Mouse (Mus musculus): ENCODE measurements around the gene Pcsk2. TPM values are rescaled to one million over a fixed set of nuclear protein-coding genes. Genes with fewer than 3 reads are reported as not detected.

Pcsk2 gene
- polyA plus RNA-seq, 1 experiment, result 0.25 TPM

DNA sequence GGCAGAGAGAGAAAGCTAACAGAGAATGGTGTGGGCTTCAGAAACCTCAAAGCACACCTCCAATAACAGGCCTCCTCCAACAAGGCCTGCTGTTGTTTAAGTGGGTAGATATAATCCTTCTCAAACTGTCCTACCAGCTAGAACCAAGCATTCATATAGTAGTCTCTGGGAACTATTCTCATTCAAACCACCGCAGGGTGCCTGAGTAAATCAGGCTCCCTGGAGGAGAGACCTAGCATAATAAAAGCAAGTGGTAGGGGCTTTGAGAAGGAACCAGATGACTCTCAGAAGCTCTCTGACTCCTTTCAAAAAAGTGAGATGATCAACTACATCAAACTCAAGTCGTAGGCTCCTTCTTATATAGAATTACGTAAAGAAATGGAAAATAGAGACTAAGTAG is 75.0 kb downstream of the Pcsk2 start:
- H3K4me3 ChIP-seq (replicated peaks; ENCODE audit: extremely low read depth, low read depth, low read length), result no peak overlapping the region
- no peaks in the 10 kb centered on the region for H3K4me1 ChIP-seq (ENCODE audit: control insufficient read depth, insufficient read depth, low read length)
- no peak for DNase-seq
- 51% methylated on average over 3 of the region's 3 CpGs for WGBS
- TF ChIP-seq POLR2A (IDR thresholded peaks at IDR 0.05; ENCODE audit: borderline replicate concordance, extremely low read depth, low read depth, low read length) (no peak), CTCF (IDR thresholded peaks at IDR 0.05; ENCODE audit: insufficient read depth, low read length) (no peak)

- DNase-seq, result no peak
- WGBS, result 48% methylated on average over 3 of the region's 3 CpGs
- Histone ChIP-seq H3K4me1 (ENCODE audit: control insufficient read depth, insufficient read depth, low read length) (no peaks in the 10 kb centered on the region), H3K4me3 (replicated peaks; ENCODE audit: extremely low read depth, low read depth, low read length) (no peak overlapping the region)
- TF ChIP-seq CTCF (IDR thresholded peaks at IDR 0.05; ENCODE audit: insufficient read depth, low read length) (no peak), POLR2A (IDR thresholded peaks at IDR 0.05; ENCODE audit: borderline replicate concordance, extremely low read depth, low read depth, low read length) (no peak)
Observed at GRCm38 (mm10) chr2:143623916-143624315, 78.0 kb downstream of the Pcsk2 start.

DNA sequence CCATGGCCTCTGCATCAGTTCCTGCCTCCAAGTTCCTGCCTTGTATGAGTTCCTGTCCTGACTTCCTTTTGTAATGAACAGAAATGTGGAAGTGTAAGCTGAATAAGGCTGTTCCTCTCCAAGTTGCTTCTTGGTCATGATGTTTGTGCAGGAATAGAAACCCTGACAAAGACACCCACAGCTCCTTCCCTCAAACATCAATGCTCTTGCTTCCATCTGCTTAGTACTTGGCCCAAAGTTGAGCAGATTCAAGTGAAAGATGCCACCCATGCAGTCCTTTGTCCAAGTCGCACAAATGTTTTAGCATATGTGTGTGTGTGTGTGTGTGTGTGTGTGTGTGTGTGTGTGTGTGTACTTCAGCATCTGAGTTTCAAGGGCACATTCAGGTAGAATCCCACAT is 97.3 kb downstream of the Pcsk2 start:
- H3K4me3 ChIP-seq (replicated peaks; ENCODE audit: extremely low read depth, low read depth, low read length), result no peak overlapping the region
- TF ChIP-seq CTCF (IDR thresholded peaks at IDR 0.05; ENCODE audit: insufficient read depth, low read length) (no peak), POLR2A (IDR thresholded peaks at IDR 0.05; ENCODE audit: borderline replicate concordance, extremely low read depth, low read depth, low read length) (no peak)
- H3K4me1 ChIP-seq (ENCODE audit: control insufficient read depth, insufficient read depth, low read length), result no peaks in the 10 kb centered on the region
- no peak for DNase-seq
- 90% methylated on average over 1 of the region's 1 CpGs for WGBS

DNA sequence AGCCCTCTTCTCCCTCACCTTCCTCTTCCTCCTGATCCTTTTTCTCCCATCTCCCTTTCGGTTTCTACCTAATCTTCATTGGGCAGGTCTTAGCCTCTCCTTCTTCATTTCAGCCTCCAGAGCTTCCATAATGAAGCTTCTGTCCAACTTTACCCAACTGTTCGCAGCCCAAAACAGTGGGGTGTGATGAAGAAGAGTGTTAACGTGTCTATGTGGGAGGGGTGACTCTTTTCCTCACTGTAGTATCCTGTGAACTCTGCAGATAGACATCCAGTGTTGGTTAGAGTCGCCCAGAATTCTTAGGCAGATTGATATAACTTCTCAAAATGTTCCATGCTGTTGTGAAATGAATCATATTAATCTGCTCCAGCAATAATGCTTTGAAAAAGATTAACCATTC is 98.4 kb downstream of the Pcsk2 start:
- DNase-seq, result no peak
- no peaks in the 10 kb centered on the region for H3K4me1 ChIP-seq (ENCODE audit: control insufficient read depth, insufficient read depth, low read length)
- no peak overlapping the region for H3K4me3 ChIP-seq (replicated peaks; ENCODE audit: extremely low read depth, low read depth, low read length)
- WGBS, result 61% methylated on average over 4 of the region's 4 CpGs
- TF ChIP-seq CTCF (IDR thresholded peaks at IDR 0.05; ENCODE audit: insufficient read depth, low read length) (no peak), POLR2A (IDR thresholded peaks at IDR 0.05; ENCODE audit: borderline replicate concordance, extremely low read depth, low read depth, low read length) (no peak)

- no peaks in the 10 kb centered on the region for H3K4me1 ChIP-seq (ENCODE audit: control insufficient read depth, insufficient read depth, low read length)
- TF ChIP-seq CTCF (IDR thresholded peaks at IDR 0.05; ENCODE audit: insufficient read depth, low read length) (no peak), POLR2A (IDR thresholded peaks at IDR 0.05; ENCODE audit: borderline replicate concordance, extremely low read depth, low read depth, low read length) (no peak)
- WGBS, result 76% methylated on average over 5 of the region's 5 CpGs
- no peak for DNase-seq
- H3K4me3 ChIP-seq (replicated peaks; ENCODE audit: extremely low read depth, low read depth, low read length), result no peak overlapping the region
Observed at GRCm38 (mm10) chr2:143646001-143646400, 100.0 kb downstream of the Pcsk2 start.

GRCm38 (mm10) chr2:143654621-143655020 is 108.7 kb downstream of the Pcsk2 start:
- WGBS, result 63% methylated on average over 4 of the region's 4 CpGs
- no peak for DNase-seq
- Histone ChIP-seq H3K4me3 (replicated peaks; ENCODE audit: extremely low read depth, low read depth, low read length) (no peak overlapping the region), H3K4me1 (ENCODE audit: control insufficient read depth, insufficient read depth, low read length) (no peaks in the 10 kb centered on the region)
- no peak for TF ChIP-seq POLR2A (IDR thresholded peaks at IDR 0.05; ENCODE audit: borderline replicate concordance, extremely low read depth, low read depth, low read length)
- TF ChIP-seq CTCF (IDR thresholded peaks at IDR 0.05; ENCODE audit: insufficient read depth, low read length), result no peak

DNA sequence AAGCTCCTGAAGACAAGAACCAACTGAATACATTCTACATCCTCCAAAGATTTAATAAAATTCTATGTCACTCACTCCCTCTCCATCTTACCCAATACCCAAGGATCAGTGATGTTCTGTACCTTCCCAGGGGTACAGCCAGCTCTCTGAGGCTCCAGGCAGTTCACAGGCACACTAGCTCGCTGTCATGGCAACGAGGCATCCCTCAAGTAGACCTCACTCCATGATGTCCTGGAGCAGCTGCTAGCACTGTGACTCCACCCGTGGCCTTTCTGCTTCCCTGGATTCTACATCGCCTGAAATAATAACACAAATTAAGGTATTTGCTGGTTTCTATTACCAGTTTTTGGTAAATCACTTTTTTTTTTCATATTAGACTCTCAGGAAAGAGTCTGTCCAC is 111.0 kb downstream of the Pcsk2 start:
- Histone ChIP-seq H3K4me1 (ENCODE audit: control insufficient read depth, insufficient read depth, low read length) (no peaks in the 10 kb centered on the region), H3K4me3 (replicated peaks; ENCODE audit: extremely low read depth, low read depth, low read length) (no peak overlapping the region)
- DNase-seq, result no peak
- WGBS, result 56% methylated on average over 4 of the region's 4 CpGs
- TF ChIP-seq CTCF (IDR thresholded peaks at IDR 0.05; ENCODE audit: insufficient read depth, low read length) (no peak), POLR2A (IDR thresholded peaks at IDR 0.05; ENCODE audit: borderline replicate concordance, extremely low read depth, low read depth, low read length) (no peak)

DNA sequence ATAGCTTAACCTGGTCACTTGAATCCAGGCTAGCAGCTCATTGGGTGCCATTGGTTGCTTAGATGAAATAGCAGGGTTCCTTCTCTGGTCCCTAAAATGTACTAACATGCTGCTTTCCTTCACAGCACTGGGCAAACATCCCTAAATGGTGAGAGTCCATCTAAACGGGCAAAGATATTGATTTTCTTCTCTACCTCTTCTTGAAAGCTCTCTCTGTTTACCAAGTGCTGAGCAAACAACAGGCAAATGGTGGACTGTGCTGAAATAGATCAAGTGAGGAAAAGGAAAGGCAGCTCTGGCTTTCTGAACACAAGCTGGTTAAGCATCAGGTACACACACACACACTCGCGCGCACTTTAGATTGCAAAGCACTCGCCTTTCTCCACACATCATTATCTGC is 120.8 kb downstream of the Pcsk2 start:
- 64% methylated on average over 5 of the region's 5 CpGs for whole genome bisulfite sequencing
- no peaks in the 10 kb centered on the region for H3K4me1 ChIP-seq (ENCODE audit: control insufficient read depth, insufficient read depth, low read length)
- no peak for DNase-seq
- no peak overlapping the region for H3K4me3 ChIP-seq (replicated peaks; ENCODE audit: extremely low read depth, low read depth, low read length)
- TF ChIP-seq POLR2A (IDR thresholded peaks at IDR 0.05; ENCODE audit: borderline replicate concordance, extremely low read depth, low read depth, low read length), result no peak

DNA sequence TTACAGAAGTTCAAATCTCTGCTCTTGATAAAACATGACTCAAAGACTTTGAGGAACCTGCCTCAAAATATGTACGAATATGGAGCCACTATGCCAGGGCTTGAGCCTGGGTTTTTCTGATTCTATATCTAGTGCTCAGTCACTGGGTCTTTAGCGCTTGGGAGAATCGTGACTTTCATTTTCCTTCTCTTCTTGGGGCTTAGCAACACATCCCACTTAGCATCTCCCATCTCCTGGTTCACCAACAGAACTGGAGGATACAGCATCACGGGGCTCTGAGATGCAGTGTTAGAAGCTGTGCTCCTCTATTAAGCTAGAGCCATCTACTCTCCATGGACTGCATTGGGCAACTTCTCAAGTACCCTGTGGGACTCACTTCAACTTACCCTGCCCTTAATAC is 131.9 kb downstream of the Pcsk2 start:
- WGBS, result 83% methylated on average over 4 of the region's 4 CpGs
- no peak for DNase-seq
- TF ChIP-seq POLR2A (IDR thresholded peaks at IDR 0.05; ENCODE audit: borderline replicate concordance, extremely low read depth, low read depth, low read length), result no peak
- TF ChIP-seq CTCF (IDR thresholded peaks at IDR 0.05; ENCODE audit: insufficient read depth, low read length), result no peak
- Histone ChIP-seq H3K4me1 (ENCODE audit: control insufficient read depth, insufficient read depth, low read length) (no peaks in the 10 kb centered on the region), H3K4me3 (replicated peaks; ENCODE audit: extremely low read depth, low read depth, low read length) (no peak overlapping the region)

DNA sequence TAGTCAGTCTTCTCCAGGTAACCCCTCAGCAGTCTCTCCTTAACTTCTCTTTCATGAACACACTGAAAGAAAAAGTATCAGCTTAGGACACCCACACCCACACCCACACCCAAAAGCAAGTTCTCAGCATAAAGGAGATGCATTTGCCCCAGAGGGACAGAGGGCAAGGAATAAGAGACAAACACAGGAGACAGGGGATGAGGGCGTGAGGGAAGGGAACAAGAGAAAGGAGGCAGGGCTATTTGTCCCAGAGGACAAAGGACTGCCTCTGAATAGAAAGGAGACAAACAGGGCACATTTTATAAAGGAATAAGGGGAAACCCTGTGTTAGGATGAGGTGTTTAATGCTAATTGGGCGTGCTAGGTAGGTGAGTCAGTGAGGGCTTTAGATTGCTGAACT is 133.6 kb downstream of the Pcsk2 start:
- WGBS, result 63% methylated on average over 2 of the region's 2 CpGs

More for the DNA sequence above, 133.6 kb downstream of the Pcsk2 start:
- no peak for DNase-seq
- no peaks in the 10 kb centered on the region for H3K4me1 ChIP-seq (ENCODE audit: control insufficient read depth, insufficient read depth, low read length)
- H3K4me3 ChIP-seq (replicated peaks; ENCODE audit: extremely low read depth, low read depth, low read length), result no peak overlapping the region
- no peak for TF ChIP-seq POLR2A (IDR thresholded peaks at IDR 0.05; ENCODE audit: borderline replicate concordance, extremely low read depth, low read depth, low read length)
- TF ChIP-seq CTCF (IDR thresholded peaks at IDR 0.05; ENCODE audit: insufficient read depth, low read length), result no peak

Measured in lung, adult 2 months (tissue).